Mouse (Mus musculus) kidney, adult 8-10 months (tissue): Measurements from ENCODE around the gene Kcnh6.
A peak's percentile ranks its signal among the peaks of the same experiment; 100 is the strongest.
"Not testable (repeated sequence)": the region's sequence is repeated elsewhere in the genome, so short reads cannot be mapped to it uniquely, and the experiment has no call there.

Experiments
- DNase-seq, 2 experiments: peaks; one replicate each; pipeline ENCODE4 v3.0.0; 2022

Kcnh6 gene

GRCm38 (mm10) chr11:106016440-106016839, 8.5 kb downstream of the Kcnh6 start:
- no peak for DNase-seq

- no peak for DNase-seq
Observed at GRCm38 (mm10) chr11:106020051-106020763, 12.3 kb downstream of the Kcnh6 start.

DNA sequence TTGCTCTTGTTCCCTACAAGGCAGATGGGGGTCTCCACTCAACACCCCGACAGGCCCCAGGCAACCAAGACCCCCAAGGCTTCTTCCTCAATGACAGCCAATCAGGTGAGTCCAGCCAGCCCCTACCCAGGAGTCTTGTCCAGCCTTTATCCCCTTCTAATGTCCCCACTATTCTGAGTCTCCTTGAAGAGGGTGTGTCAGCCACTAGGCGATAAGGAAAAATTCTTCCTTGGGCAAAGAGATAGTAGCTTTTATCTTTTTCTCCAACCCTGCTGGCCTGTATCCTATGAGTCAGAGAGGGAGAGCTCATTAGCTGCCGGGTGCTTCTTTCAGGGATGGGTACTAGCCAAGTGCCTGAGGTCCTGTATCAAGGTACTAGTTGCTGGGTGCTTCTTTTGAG, 17.9 kb downstream of the Kcnh6 start:
- no peak for DNase-seq

GRCm38 (mm10) chr11:106026465-106027151, 18.7 kb downstream of the Kcnh6 start:
- peak; percentile 29 to 76 for DNase-seq

- no peak for DNase-seq
Observed at GRCm38 (mm10) chr11:106027607-106028006, 19.7 kb downstream of the Kcnh6 start.

DNA sequence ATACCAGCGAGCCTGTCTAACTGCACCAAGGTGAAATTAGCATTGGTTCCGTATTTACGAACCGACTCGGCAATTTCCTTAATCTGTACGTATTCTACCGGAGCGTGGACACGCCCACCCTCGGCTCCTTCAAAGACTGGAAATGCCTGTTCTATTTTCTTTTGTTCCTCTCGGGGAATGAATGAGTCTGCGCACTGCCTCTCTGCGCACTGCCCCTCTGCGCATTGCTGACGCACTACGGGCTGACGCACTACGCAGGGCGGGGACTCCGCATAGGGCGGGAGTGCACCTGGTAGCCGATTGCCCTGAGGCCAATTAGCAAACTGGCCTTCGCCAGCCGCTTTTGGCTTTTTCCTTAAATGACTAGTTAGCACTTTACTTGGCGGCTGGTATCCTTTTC, 24.1 kb downstream of the Kcnh6 start:
- DNase-seq = not testable (repeated sequence)

GRCm38 (mm10) chr11:106033491-106033919, 25.6 kb downstream of the Kcnh6 start:
- DNase-seq = peak; percentile 31 to 50

GRCm38 (mm10) chr11:106034986-106035385, 27.1 kb downstream of the Kcnh6 start:
- no peak for DNase-seq

DNA sequence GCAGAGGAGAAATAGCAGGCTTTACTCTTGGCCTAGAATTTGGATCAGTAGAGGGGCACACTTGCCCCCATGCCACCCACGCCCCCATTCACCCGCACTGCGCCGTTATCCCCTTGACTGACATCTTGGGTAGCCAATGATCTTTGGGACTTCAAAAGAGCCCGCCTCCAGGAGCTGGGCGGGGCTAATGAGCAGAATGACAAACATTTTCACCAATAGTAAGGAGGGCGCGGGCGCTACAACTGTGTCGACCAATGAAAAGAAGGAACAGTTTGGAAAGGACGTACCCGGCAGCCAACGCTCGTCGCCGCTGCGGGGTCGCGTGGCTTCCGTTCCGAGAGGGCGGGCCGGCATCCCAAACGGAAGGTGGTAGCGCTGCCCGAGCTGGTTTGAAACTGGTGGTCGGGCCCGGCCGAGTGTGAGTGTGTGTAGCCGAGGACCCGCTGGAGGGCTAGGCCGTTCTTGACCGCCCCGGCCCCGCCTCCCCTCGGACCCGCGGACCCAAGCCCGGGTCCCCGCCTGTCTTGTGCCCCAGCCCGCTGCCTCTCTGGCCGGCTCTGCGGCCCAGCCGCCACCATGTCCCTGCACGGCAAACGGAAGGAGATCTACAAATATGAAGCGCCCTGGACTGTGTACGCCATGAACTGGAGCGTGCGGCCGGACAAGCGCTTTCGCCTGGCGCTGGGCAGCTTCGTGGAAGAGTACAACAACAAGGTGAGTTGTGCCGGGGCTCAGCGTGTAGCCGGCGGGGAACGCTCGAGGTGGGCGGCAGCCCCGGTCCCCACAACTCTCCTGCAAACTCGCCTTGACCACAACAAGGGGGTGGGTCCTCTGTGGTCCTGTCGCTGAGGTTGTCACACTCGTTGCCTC, 28.9 kb downstream of the Kcnh6 start, which contains the start of gene Dcaf7:
Gene Dcaf7, plus strand, starts transcription at position 325 of the 870 bp plus-strand sequence.
- peak; percentile 97 to 98 for DNase-seq

- no peak for DNase-seq
Observed at GRCm38 (mm10) chr11:106037418-106037751, 29.5 kb downstream of the Kcnh6 start.

DNA sequence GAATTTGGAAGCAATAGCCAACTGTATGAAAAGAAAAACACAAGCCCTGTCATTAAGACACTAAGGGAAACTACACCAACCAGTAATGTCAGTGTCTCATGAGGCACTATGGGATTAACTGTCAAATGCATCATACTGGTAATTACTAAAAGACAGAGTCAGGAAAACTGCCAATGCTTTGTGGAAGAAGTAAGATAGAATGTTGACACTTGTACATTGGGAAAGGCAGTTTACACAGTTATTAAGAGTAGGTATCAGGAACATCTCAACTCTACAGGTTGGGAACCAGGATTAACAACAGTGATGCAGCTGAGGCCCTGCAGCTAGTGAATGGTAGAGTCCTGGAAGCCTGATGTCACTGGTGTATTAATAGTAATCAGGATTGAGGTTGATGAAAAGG, 36.4 kb downstream of the Kcnh6 start:
- no peak for DNase-seq

GRCm38 (mm10) chr11:106045256-106045655, 37.3 kb downstream of the Kcnh6 start:
- no peak for DNase-seq

- no peak for DNase-seq
Observed at GRCm38 (mm10) chr11:106045780-106046179, 37.9 kb downstream of the Kcnh6 start.

DNA sequence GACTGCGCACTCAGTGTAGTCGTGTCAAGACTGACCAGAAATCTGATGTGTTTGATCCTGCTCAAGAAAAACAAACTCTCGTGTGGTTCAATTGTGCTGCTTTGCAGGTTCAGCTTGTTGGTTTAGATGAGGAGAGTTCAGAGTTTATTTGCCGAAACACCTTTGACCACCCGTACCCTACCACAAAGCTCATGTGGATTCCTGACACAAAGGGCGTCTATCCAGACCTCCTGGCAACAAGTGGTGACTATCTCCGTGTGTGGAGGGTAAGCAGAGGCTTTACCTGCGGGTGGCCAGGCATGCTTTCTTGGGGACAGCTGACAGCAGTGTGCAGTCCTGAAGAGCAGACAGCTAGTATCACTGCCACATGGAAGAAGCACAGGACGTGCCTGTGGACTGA, 38.7 kb downstream of the Kcnh6 start:
- DNase-seq = no peak

DNA sequence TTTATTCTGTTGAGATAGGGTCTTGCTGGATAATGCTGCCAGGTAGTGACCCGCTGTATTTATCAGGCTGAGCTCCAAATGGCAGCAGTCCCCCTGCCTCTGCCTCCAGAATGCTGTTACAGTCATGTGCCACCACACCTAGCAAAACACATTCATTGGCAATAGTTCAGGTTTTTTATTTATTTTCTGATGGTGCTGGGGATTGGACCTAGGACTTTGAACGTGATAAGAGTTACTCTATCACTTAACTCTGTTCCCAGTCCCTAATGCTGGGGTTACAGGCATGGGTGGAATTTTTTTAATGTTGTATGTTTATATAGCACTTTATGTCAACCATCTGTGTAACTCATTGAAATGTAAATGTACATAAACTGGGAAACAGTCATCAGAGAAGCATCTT, 46.0 kb downstream of the Kcnh6 start:
- DNase-seq = no peak

GRCm38 (mm10) chr11:106054600-106054999, 46.7 kb downstream of the Kcnh6 start:
- no peak for DNase-seq

GRCm38 (mm10) chr11:106055341-106055740, 47.4 kb downstream of the Kcnh6 start:
- DNase-seq = no peak

- no peak for DNase-seq
Observed at GRCm38 (mm10) chr11:106056819-106057491, 49.0 kb downstream of the Kcnh6 start.

GRCm38 (mm10) chr11:106058020-106058419, 50.1 kb downstream of the Kcnh6 start:
- DNase-seq = no peak

DNA sequence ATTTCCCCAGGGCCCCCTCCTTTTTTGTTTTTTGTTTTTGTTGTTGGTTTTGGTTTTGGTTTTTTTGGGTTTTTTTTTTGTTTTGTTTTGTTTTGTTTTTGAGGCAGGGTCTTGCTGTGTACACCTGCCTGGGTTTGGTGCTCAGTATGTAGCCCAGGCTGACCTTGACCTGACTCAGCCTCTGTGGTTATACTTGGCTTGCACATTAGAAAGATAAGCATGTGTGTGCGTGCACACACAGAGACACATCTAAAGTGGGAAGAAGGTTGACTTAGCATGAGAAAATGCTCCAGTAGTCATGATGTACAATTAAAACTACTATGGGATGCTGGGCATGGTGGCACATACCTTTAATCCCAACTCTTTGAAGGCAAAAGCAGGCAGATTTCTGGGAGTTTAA, 52.6 kb downstream of the Kcnh6 start:
- DNase-seq = no peak

- DNase-seq = no peak
Observed at GRCm38 (mm10) chr11:106061311-106061710, 53.4 kb downstream of the Kcnh6 start.

- DNase-seq = no peak
Observed at GRCm38 (mm10) chr11:106063756-106064155, 55.8 kb downstream of the Kcnh6 start.
